Mouse (Mus musculus): ENCODE data around the gene Rnf115.

DNA sequence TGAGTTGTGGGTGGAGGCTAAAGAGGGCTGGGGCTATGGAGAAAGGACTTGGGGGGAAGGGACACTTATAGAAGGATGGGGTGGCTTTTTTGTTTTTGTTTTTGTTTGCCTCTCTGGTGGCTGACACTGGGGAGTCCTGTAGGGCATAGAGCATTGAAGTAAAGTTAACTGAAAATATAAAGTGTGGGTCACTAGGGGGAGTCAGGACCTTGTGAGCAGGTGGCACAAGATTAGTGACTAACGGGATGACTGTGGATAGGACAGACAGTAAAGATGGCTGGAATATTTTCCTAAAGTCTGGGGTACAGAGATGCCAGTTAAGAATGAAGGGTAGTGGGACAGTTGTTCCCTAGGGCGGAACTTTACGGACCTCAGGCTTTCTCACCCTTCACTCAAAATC lies 37.2 kb upstream of the Rnf115 start:
- TF ChIP-seq CTCF (IDR thresholded peaks at IDR 0.05), result peak; percentile 53
- TF ChIP-seq EP300 (IDR thresholded peaks at IDR 0.05), result no peak
